Mouse (Mus musculus) midbrain, embryonic 10.5 days (tissue): ENCODE measurements around the gene Stt3a. TPM values are rescaled to one million over a fixed set of nuclear protein-coding genes. Genes with fewer than 3 reads are reported as not detected.

Experiments
- DNase-seq: peaks from one replicate; pipeline ENCODE4 v3.0.0-alpha.2; 2017; ENCODE audit warnings: low spot score
- H3K27ac ChIP-seq: fragments of 300-500 bp; sonication (generic); replicated peaks from 2 replicates; pipeline ENCODE4 v1.5.1; 2016; ENCODE audit warnings: mild to moderate bottlenecking
- H3K27me3 ChIP-seq: fragments of 300-500 bp; sonication (generic); 2 replicates; pipeline ENCODE4 v1.6.1; 2016; ENCODE audit warnings: low read depth, mild to moderate bottlenecking; ENCODE audit not compliant: poor library complexity, severe bottlenecking
- H3K36me3 ChIP-seq: fragments of 300-500 bp; sonication (generic); 2 replicates; pipeline ENCODE4 v1.6.1; 2016; ENCODE audit warnings: mild to moderate bottlenecking, moderate library complexity
- H3K4me1 ChIP-seq: fragments of 300-500 bp; sonication (generic); 2 replicates; pipeline ENCODE4 v1.6.1; 2016
- H3K4me3 ChIP-seq: fragments of 300-500 bp; sonication (generic); 2 replicates; pipeline ENCODE4 v1.5.1; 2016; ENCODE audit warnings: mild to moderate bottlenecking, moderate library complexity
- H3K9me3 ChIP-seq: fragments of 300-500 bp; sonication (generic); replicated peaks from 2 replicates; pipeline ENCODE4 v1.6.1; 2016; ENCODE audit warnings: mild to moderate bottlenecking
- WGBS: fragments of 180-500 bp; shearing (Covaris S2); methylation state at CpG from one replicate; pipeline ENCODE4 v1.1.7; 2016; 5-methylcytosine and 5-hydroxymethylcytosine counted together
- polyA plus RNA-seq: library from polyadenylated mRNA; unstranded; fragments of >200 nt; fragmentation: Nextera tagmentation; extraction: Ambion mirVana; gene quantifications from 2 replicates; pipeline ENCODE4 v1.2.1, GENCODE M21; 2016

Stt3a gene
- polyA plus RNA-seq, 1 experiment from 2014 or later: 167 TPM

DNA sequence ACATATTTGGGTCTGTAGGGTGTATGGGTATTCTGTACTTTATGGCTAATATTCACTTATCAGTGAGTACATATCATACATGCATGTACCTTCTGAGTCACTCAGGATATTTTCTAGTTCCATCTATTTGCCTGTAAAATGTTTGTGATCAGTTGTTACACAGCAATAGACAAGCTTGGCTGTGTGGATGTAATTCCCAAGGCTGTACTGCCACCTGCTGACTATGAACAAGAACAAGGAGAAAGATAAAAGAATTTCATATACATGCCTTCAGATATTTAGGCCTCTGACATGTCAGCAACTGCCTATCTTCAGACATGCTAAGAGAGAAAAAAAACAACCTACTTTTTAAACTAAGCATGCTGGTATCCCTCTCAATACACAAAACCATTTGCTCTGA is 80.2 kb downstream of the Stt3a start:
- DNase-seq: no peak
- Histone ChIP-seq H3K27me3 (no peaks in the 10 kb centered on the region), H3K27ac (no peak overlapping the region), H3K4me1 (no peaks in the 10 kb centered on the region), H3K9me3 (no peaks in the 10 kb centered on the region), H3K36me3 (no peaks in the 10 kb centered on the region), H3K4me3 (no peak overlapping the region)

DNA sequence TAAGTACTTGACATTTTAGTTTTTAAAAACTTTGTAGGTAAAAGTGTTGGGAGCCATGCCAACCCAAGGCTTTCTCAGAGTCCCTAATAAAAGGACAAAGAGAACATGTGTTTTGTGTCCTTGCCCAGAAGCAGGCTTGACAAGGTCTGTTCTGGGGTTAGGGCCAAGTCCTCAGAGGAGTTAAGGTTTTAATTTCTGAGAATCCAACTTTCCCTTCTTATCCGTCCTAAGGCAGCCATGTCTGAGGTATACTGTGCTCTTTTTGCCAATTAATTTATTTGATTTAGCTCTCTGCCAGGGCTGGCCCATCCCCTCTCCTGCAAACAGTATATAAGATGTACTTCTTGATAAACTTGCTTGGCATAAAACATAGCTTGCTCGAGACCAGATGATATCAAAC is 86.1 kb downstream of the Stt3a start:
- no peaks in the 10 kb centered on the region for H3K9me3 ChIP-seq
- no peaks in the 10 kb centered on the region for H3K27me3 ChIP-seq
- H3K4me3 ChIP-seq: no peak overlapping the region
- no peaks in the 10 kb centered on the region for H3K36me3 ChIP-seq
- DNase-seq: no peak
- 86% methylated on average over 2 of the region's 2 CpGs for WGBS
- no peaks in the 10 kb centered on the region for H3K4me1 ChIP-seq
- no peak overlapping the region for H3K27ac ChIP-seq

Other genes with a start within 250 kb of the Stt3a start
- not detected in 2 replicates for gene Gm5615, start 225.7 kb downstream of the Stt3a start, polyA plus RNA-seq
- gene Gm17689, start 185.0 kb downstream of the Stt3a start, polyA plus RNA-seq: not detected in 2 replicates
- not detected in 2 replicates for gene A630095E13Rik, start 124.3 kb downstream of the Stt3a start, polyA plus RNA-seq
- gene Acrv1, start 74.5 kb downstream of the Stt3a start, polyA plus RNA-seq: not detected in 2 replicates
- 52.4 and 59.6 TPM in 2 replicates for gene Chek1, start 40.6 kb downstream of the Stt3a start, polyA plus RNA-seq
- gene Ei24, start 29.7 kb upstream of the Stt3a start, polyA plus RNA-seq: 93.0 and 94.2 TPM in 2 replicates
- gene Fez1, start 54.2 kb upstream of the Stt3a start, polyA plus RNA-seq: 232 and 306 TPM in 2 replicates